Mouse (Mus musculus): ENCODE data around the gene Hist1h3e. TPM values are rescaled to one million over a fixed set of nuclear protein-coding genes. Genes with fewer than 3 reads are reported as not detected.
"Not testable (repeated sequence)": the region's sequence is repeated elsewhere in the genome, so short reads cannot be mapped to it uniquely, and the experiment has no call there.

Hist1h3e gene
- total and polyA plus RNA-seq, 2 experiments from 2014 or later: 1.3 to 528 TPM

DNA sequence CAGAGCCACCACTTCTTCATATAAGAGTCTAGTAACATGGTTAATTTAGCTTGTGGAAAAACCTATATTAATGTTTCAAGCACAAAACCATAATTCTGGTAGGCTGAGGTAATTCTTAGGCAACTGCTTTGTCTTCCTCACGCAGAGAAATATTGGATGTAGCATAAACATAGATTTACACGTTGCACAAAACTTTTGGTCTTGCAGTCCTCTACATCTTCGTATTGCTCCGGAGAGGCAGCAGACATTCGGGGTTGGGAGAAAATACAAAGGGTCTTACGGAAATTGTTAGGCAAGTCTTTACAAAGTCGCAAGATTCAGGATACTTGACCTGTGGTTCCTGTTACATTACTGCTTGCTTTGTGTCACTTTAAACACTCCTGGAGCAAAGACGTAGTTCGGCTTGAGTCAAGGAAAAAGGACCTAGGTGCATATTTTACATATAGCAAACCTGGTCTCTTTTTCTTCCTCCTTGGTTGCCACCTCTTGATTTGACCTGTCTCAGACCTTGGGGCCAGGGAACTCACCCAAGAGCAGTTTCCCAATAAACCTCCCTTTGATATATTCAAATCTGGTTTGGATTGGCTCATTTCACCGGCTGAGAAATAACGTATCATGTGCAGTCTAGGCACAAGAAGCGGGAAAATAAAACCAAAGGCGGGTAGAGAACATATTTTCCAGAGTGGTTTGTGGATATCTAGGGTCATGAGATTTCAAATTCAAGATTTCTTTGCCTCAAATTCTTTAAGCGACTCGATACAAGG lies 27.6 kb downstream of the Hist1h3e start:
- no peak for TF ChIP-seq CTCF (IDR thresholded peaks at IDR 0.05; ENCODE audit: low read depth)
- H3K27ac ChIP-seq: peak overlapping the region; percentile 64; the same call in 1 of the 2 replicates

DNA sequence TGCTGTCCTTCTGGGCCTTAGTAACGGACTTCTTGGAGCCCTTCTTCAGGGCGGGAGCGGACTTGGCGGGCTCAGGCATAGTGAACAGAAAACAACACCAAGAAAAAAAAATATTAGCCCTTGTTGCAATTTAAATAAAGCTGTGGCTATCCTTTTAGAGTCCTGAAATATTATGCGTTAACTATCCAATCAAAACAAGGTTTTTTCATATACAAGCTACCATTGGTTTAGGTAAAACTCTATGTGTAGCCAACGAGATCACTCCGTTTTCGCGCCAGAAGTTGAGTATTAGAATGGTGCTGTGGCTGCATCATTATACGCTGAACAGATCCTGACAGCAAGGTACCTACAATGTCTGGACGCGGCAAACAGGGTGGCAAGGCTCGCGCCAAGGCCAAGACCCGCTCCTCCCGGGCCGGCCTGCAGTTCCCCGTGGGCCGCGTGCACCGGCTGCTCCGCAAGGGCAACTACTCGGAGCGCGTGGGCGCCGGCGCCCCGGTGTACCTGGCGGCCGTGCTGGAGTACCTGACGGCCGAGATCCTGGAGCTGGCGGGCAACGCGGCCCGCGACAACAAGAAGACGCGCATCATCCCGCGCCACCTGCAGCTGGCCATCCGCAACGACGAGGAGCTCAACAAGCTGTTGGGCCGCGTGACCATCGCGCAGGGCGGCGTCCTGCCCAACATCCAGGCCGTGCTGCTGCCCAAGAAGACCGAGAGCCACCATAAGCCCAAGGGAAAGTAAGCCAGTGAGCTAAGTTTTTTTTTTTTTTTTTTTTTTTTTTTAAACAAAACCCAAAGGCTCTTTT lies 28.4 kb downstream of the Hist1h3e start, which contains the start of gene Hist1h2af:
Gene Hist1h2af, plus strand, starts transcription at position 347 of the 808 bp plus-strand sequence.
- H3K9me3 ChIP-seq (ENCODE audit: low read length); H3K4me1 ChIP-seq (ENCODE audit: insufficient read depth, low read length); H3K27me3 ChIP-seq (ENCODE audit: insufficient read depth, low read length); H3K36me3 ChIP-seq (ENCODE audit: insufficient read depth, low read length): not testable (repeated sequence)
- Histone ChIP-seq H3K27ac (peak within 1 kb of the TSS; percentile 64), H3K4me2 (ENCODE audit: low read depth, low read length) (peak within 1 kb of the TSS; percentile 61), H3K9ac (replicated peaks; ENCODE audit: low read length) (peak within 1 kb of the TSS; percentile 25; the same call in 1 of the 2 replicates), H3K4me3 (ENCODE audit: low read length) (peak within 1 kb of the TSS; percentile 49)
- ATAC-seq: peak; percentile 54
- WGBS: under 1% methylated on average over 25 of the region's 53 CpGs
- DNase-seq (ENCODE audit: low spot score): peak; percentile 94

More for the DNA sequence above, 27.6 kb downstream of the Hist1h3e start:
- Histone ChIP-seq H3K4me3 (ENCODE audit: low read length) (peak overlapping the region; percentile 49), H3K27me3 (ENCODE audit: insufficient read depth, low read length) (no peaks in the 10 kb centered on the region), H3K36me3 (ENCODE audit: insufficient read depth, low read length) (no peaks in the 10 kb centered on the region), H3K9ac (replicated peaks; ENCODE audit: low read length) (peak overlapping the region; percentile 25; the same call in 1 of the 2 replicates), H3K4me2 (ENCODE audit: low read depth, low read length) (peak overlapping the region; percentile 61), H3K9me3 (ENCODE audit: low read length) (no peaks in the 10 kb centered on the region), H3K4me1 (ENCODE audit: insufficient read depth, low read length) (peaks cover 7% of the 10 kb centered on the region; the same call in 1 of the 2 replicates)
- under 1% methylated on average over 15 of the region's 15 CpGs for WGBS
- no peak for DNase-seq (ENCODE audit: low spot score)
- ATAC-seq: 0 out of 2 replicates have a peak, but pooled peaks have one; percentile 10

DNA sequence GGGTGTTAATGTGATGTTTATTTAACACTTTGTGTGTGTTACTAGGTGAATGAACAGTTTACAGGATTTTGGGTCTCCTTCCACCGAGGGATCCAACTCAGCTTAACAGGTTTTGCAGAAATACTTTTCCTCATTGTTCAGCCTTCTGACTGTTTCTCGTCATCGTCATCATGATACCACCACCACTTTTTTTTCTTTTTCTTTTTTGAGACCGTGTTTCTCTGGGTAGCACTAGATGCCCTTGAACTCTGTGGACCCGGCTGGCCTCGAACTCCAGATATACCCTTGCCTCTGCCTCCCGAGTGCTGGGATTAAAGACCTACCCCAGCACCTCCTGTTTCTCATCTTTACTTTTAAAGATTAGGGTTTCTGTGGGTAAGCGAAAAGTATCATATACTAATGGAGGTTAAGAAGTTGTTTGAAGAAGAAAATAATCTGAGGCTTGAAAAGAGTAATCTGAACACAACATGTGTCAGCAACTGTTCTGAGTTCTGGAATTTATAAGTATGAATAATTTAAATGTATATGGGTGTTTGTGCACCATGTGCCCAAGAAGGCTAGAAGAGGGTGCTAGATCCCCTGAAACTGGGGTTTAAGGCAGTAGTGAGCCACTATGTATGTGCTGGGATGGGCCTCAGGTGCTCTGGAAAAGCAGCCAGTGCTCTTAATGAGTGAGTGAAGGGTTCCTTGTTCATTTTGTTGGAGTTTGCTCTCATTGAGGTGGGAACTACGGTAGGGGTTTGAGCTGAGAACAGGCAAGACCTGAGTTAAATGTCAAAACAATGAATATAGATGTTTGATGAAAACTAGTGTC lies 29.7 kb downstream of the Hist1h3e start:
- Histone ChIP-seq H3K27ac (peak overlapping the region; percentile 87; the same call in 1 of the 2 replicates), H3K9ac (replicated peaks; ENCODE audit: low read length) (peak overlapping the region; percentile 54; the same call in 1 of the 2 replicates)

GRCm38 (mm10) chr13:23530901-23531875 lies 31.0 kb downstream of the Hist1h3e start, which contains the start of gene Hist1h4h:
Gene Hist1h4h (plus strand): TSS chr13:23531050.
- peak within 1 kb of the TSS; percentile 61 for H3K4me2 ChIP-seq (ENCODE audit: low read depth, low read length)
- ATAC-seq: peak; percentile 88
- WGBS: under 1% methylated on average over 54 of the region's 70 CpGs

More for the DNA sequence above, 29.7 kb downstream of the Hist1h3e start:
- ATAC-seq (no peak), DNase-seq (ENCODE audit: low spot score) (no peak)
- Histone ChIP-seq H3K27me3 (ENCODE audit: insufficient read depth, low read length) (no peaks in the 10 kb centered on the region), H3K4me2 (ENCODE audit: low read depth, low read length) (peak overlapping the region; percentile 61), H3K4me3 (ENCODE audit: low read length) (peak overlapping the region; percentile 40; the same call in 1 of the 2 replicates), H3K4me1 (ENCODE audit: insufficient read depth, low read length) (peaks cover 7% of the 10 kb centered on the region; the same call in 1 of the 2 replicates), H3K36me3 (ENCODE audit: insufficient read depth, low read length) (no peaks in the 10 kb centered on the region), H3K9me3 (ENCODE audit: low read length) (no peaks in the 10 kb centered on the region)
- WGBS: 25% methylated on average over 9 of the region's 9 CpGs
- TF ChIP-seq CTCF (IDR thresholded peaks at IDR 0.05; ENCODE audit: low read depth): no peak

GRCm38 (mm10) chr13:23530181-23530900 lies 31.8 kb downstream of the Hist1h3e start:
- Histone ChIP-seq H3K36me3 (ENCODE audit: insufficient read depth, low read length) (no peaks in the 10 kb centered on the region), H3K9me3 (ENCODE audit: low read length) (no peaks in the 10 kb centered on the region), H3K4me1 (ENCODE audit: insufficient read depth, low read length) (peaks cover 7% of the 10 kb centered on the region; the same call in 1 of the 2 replicates), H3K9ac (replicated peaks; ENCODE audit: low read length) (peak overlapping the region; percentile 54), H3K27ac (peak overlapping the region; percentile 87), H3K27me3 (ENCODE audit: insufficient read depth, low read length) (no peaks in the 10 kb centered on the region), H3K4me2 (ENCODE audit: low read depth, low read length) (peak overlapping the region; percentile 61), H3K4me3 (ENCODE audit: low read length) (peak overlapping the region; percentile 40)
- no peak for TF ChIP-seq CTCF (IDR thresholded peaks at IDR 0.05; ENCODE audit: low read depth)
- under 1% methylated on average over 20 of the region's 20 CpGs for WGBS
- ATAC-seq (no peak), DNase-seq (ENCODE audit: low spot score) (peak; percentile 72)

More at GRCm38 (mm10) chr13:23530901-23531875, 31.0 kb downstream of the Hist1h3e start, which contains the start of gene Hist1h4h:
- Histone ChIP-seq H3K4me1 (ENCODE audit: insufficient read depth, low read length) (peaks cover 7% of the 10 kb centered on the region; the same call in 1 of the 2 replicates), H3K27ac (peak within 1 kb of the TSS; percentile 87), H3K27me3 (ENCODE audit: insufficient read depth, low read length) (no peaks in the 10 kb centered on the region), H3K4me3 (ENCODE audit: low read length) (peak within 1 kb of the TSS; percentile 40), H3K9ac (replicated peaks; ENCODE audit: low read length) (peak within 1 kb of the TSS; percentile 54), H3K9me3 (ENCODE audit: low read length) (no peaks in the 10 kb centered on the region), H3K36me3 (ENCODE audit: insufficient read depth, low read length) (no peaks in the 10 kb centered on the region)
- no peak for TF ChIP-seq CTCF (IDR thresholded peaks at IDR 0.05; ENCODE audit: low read depth)
- DNase-seq (ENCODE audit: low spot score): peak; percentile 99

Measured in hindbrain, postnatal 0 days (tissue).